Mouse (Mus musculus) kidney, embryonic 16.5 days (tissue): ENCODE data around the gene Rap1gap. TPM values are rescaled to one million over a fixed set of nuclear protein-coding genes. Genes with fewer than 3 reads are reported as not detected.

Experiments used
- ATAC-seq: fragments of 200-750 bp; cut with Nextera tagmentation; 2 replicates; pipeline ENCODE4 v1.8.0; 2017; ENCODE audit warnings: moderate TSS enrichment; ENCODE audit not compliant: low FRiP score, low TSS enrichment
- H3K27ac ChIP-seq: fragments of 300-500 bp; sonication (generic); 2 replicates; pipeline ENCODE4 v1.5.1; 2014; ENCODE audit warnings: low read length
- H3K27me3 ChIP-seq: fragments of 300-500 bp; sonication (generic); 2 replicates; pipeline ENCODE4 v1.6.1; 2014; ENCODE audit warnings: low read length, control low read depth, mixed read lengths; ENCODE audit not compliant: insufficient read depth
- H3K36me3 ChIP-seq: fragments of 300-500 bp; sonication (generic); 2 replicates; pipeline ENCODE4 v1.6.1; 2014; ENCODE audit warnings: low read length, control low read depth, mixed read lengths; ENCODE audit not compliant: insufficient read depth
- H3K4me1 ChIP-seq: fragments of 300-500 bp; sonication (generic); 2 replicates; pipeline ENCODE4 v1.6.1; 2014; ENCODE audit warnings: low read length, control low read depth, mixed read lengths; ENCODE audit not compliant: insufficient read depth
- H3K4me2 ChIP-seq: fragments of 300-500 bp; sonication (generic); replicated peaks from 2 replicates; pipeline ENCODE4 v1.6.1; 2014; ENCODE audit warnings: low read depth, low read length
- H3K4me3 ChIP-seq: fragments of 300-500 bp; sonication (generic); 2 replicates; pipeline ENCODE4 v1.5.1; 2014; ENCODE audit warnings: mild to moderate bottlenecking, low read length
- H3K9ac ChIP-seq: fragments of 300-500 bp; sonication (generic); replicated peaks from 2 replicates; pipeline ENCODE4 v1.6.1; 2014; ENCODE audit warnings: low read length
- H3K9me3 ChIP-seq: fragments of 300-500 bp; sonication (generic); 2 replicates; pipeline ENCODE4 v1.6.1; 2016; ENCODE audit warnings: low read length, control low read depth
- WGBS: fragments of 180-500 bp; shearing (Covaris S2); extraction: QIAGEN DNeasy Blood & Tissue Kit; methylation state at CpG from one replicate; pipeline ENCODE4 v1.1.7; 2014; 5-methylcytosine and 5-hydroxymethylcytosine counted together
- polyA plus RNA-seq: library from polyadenylated mRNA; unstranded; fragments of >200 nt; fragmentation: Nextera tagmentation; extraction: Ambion mirVana; gene quantifications from 2 replicates; pipeline ENCODE4 v1.2.1, GENCODE M21; 2015

The Rap1gap gene
- polyA plus RNA-seq, 1 experiment from 2014 or later = 22.0 TPM

DNA sequence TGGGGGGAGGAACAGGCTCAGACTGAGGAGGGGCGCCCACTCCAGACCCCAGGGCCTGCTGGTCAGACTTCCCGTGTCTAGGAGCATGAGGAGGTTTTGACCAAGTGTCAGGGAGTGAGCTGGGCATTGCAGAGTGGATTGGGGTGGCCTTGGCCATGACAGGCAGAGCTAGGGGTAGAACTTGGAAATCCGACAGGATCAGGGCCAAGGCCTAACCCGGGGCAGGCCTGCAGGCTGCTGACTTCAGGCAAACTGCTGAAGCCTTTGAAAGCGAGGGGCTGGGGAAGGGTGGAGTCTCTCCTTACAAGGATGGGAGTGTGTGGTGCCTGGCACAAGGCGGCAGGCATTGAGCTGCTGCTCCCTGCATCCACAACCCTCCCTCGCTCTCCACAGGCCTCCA, 52.5 kb downstream of the Rap1gap start:
- Histone ChIP-seq H3K27me3 (0 out of 2 replicates have a peak, but pooled peaks cover 2% of the 10 kb centered on the region), H3K4me2 (no peak overlapping the region), H3K27ac (no peak overlapping the region), H3K4me1 (peaks cover 11% of the 10 kb centered on the region), H3K9ac (no peak overlapping the region), H3K36me3 (no peaks in the 10 kb centered on the region), H3K4me3 (no peak overlapping the region), H3K9me3 (no peaks in the 10 kb centered on the region)
- WGBS = 62% methylated on average over 7 of the region's 7 CpGs
- ATAC-seq = no peak

DNA sequence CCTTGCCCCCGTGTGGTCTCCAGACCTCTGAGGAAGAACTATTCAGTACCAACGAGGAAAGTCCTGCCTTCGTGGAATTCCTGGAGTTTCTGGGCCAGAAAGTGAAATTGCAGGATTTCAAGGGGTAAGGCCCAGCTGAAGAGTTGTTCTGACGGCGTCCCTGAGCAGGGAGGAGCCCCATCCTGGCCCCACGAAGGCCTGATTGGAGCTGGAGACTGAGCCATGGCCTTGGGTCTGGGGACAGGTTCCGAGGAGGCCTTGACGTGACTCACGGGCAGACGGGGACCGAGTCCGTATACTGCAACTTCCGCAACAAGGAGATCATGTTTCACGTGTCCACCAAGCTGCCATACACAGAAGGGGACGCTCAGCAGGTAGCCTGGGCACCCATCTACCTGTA, 53.1 kb downstream of the Rap1gap start:
- WGBS = 56% methylated on average over 15 of the region's 15 CpGs
- no peak for ATAC-seq
- no peaks in the 10 kb centered on the region for H3K9me3 ChIP-seq

DNA sequence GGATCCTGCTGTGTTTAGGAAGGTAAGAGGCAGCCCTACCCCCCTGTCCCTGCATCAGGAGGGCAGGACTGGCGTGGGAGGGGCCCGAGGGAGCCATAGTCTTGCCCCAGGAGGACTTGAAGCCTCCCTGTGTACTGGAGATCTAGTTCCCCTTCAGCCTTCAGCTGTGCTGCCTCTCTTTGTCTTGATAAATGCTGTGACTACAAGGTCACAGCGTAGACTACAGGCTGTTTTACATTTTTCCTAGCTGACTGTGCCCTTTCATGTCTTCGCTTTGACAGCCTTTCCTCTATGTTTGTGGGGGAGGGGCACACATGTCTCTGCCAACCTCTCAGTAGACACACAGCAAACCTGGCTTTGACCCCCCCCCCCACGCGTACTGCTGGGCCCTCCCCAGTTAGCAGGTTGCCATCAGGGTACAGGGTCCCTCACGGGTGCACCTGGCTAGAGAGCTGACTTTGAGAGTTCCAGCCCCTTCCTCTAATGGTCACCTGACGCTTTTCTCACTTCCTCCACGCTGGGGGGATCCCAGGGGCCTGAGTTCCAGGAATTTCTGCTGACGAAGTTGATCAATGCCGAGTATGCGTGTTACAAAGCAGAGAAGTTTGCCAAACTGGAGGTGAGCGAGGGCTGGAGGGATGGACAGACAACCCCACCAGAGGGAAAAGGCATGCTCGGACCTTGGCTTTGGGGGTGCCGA, 55.0 kb downstream of the Rap1gap start:
- ATAC-seq = no peak
- Histone ChIP-seq H3K4me3 (no peak overlapping the region), H3K36me3 (no peaks in the 10 kb centered on the region), H3K9ac (peak overlapping the region; percentile 25; the same call in 1 of the 2 replicates), H3K27me3 (peaks cover 9% of the 10 kb centered on the region; the same call in 1 of the 2 replicates), H3K4me2 (no peak overlapping the region), H3K4me1 (peaks cover 15% of the 10 kb centered on the region), H3K9me3 (no peaks in the 10 kb centered on the region), H3K27ac (no peak overlapping the region)
- WGBS = 38% methylated on average over 15 of the region's 15 CpGs

More for the DNA sequence above, 53.1 kb downstream of the Rap1gap start:
- Histone ChIP-seq H3K9ac (no peak overlapping the region), H3K27ac (no peak overlapping the region), H3K4me3 (no peak overlapping the region), H3K4me2 (no peak overlapping the region), H3K27me3 (0 out of 2 replicates have a peak, but pooled peaks cover 2% of the 10 kb centered on the region), H3K36me3 (no peaks in the 10 kb centered on the region), H3K4me1 (peaks cover 11% of the 10 kb centered on the region)

- Histone ChIP-seq H3K4me3 (no peak overlapping the region), H3K36me3 (no peaks in the 10 kb centered on the region), H3K9me3 (no peaks in the 10 kb centered on the region), H3K4me2 (no peak overlapping the region), H3K9ac (no peak overlapping the region), H3K27ac (no peak overlapping the region), H3K4me1 (peaks cover 15% of the 10 kb centered on the region), H3K27me3 (peaks cover 7% of the 10 kb centered on the region; the same call in 1 of the 2 replicates)
- no peak for ATAC-seq
- 59% methylated on average over 15 of the region's 15 CpGs for WGBS
These were observed 57.0 kb downstream of the Rap1gap start for GRCm38 (mm10) chr4:137721563-137721962.

DNA sequence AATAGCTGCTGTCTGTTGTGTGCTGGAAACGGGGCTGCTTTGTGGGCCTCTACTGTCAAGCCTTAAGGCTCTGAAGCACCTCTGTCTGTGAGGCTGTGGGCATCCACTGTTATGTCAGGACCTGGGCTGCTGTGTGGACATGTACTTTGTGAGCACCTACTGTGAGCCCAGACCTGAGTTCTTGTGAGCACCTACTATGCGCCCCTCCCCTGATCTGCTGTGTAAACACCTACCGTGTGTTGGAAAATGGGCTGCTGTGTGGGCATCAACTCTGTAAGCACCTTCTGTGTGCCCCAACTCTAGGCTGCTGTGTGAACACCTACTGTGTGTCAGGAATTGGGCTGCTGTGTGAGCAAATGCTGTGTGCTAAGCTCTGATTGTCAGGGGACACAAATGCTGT, 57.7 kb downstream of the Rap1gap start:
- no peak overlapping the region for H3K27ac ChIP-seq
- H3K9me3 ChIP-seq = no peaks in the 10 kb centered on the region
- H3K9ac ChIP-seq = no peak overlapping the region
- no peak overlapping the region for H3K4me3 ChIP-seq
- H3K27me3 ChIP-seq = peaks cover 7% of the 10 kb centered on the region; the same call in 1 of the 2 replicates
- no peak overlapping the region for H3K4me2 ChIP-seq
- no peak for ATAC-seq
- H3K4me1 ChIP-seq = peaks cover 15% of the 10 kb centered on the region
- 81% methylated on average over 3 of the region's 3 CpGs for WGBS
- no peaks in the 10 kb centered on the region for H3K36me3 ChIP-seq

GRCm38 (mm10) chr4:137722692-137723427, 58.3 kb downstream of the Rap1gap start:
- no peak overlapping the region for H3K4me3 ChIP-seq
- no peak overlapping the region for H3K4me2 ChIP-seq
- 27% methylated on average over 12 of the region's 12 CpGs for WGBS
- no peak overlapping the region for H3K9ac ChIP-seq
- no peaks in the 10 kb centered on the region for H3K9me3 ChIP-seq
- ATAC-seq = 0 out of 2 replicates have a peak, but pooled peaks have one; percentile 12
- H3K4me1 ChIP-seq = peaks cover 18% of the 10 kb centered on the region
- H3K27me3 ChIP-seq = peaks cover 8% of the 10 kb centered on the region; the same call in 1 of the 2 replicates
- no peaks in the 10 kb centered on the region for H3K36me3 ChIP-seq
- no peak overlapping the region for H3K27ac ChIP-seq

- H3K9ac ChIP-seq = 0 out of 2 replicates have a peak overlapping the region, but pooled peaks have one; percentile 23
- H3K36me3 ChIP-seq = no peaks in the 10 kb centered on the region
- peak overlapping the region; percentile 12; the same call in 1 of the 2 replicates for H3K4me3 ChIP-seq
- peaks cover 19% of the 10 kb centered on the region for H3K4me1 ChIP-seq
- H3K4me2 ChIP-seq = peak overlapping the region; percentile 43
- H3K27ac ChIP-seq = no peak overlapping the region
- H3K9me3 ChIP-seq = no peaks in the 10 kb centered on the region
- H3K27me3 ChIP-seq = peaks cover 15% of the 10 kb centered on the region
- 44% methylated on average over 25 of the region's 25 CpGs for WGBS
- no peak for ATAC-seq
These were observed 59.0 kb downstream of the Rap1gap start for GRCm38 (mm10) chr4:137723527-137723926.

GRCm38 (mm10) chr4:137724212-137724611, 59.7 kb downstream of the Rap1gap start:
- Histone ChIP-seq H3K4me3 (no peak overlapping the region), H3K27me3 (peaks cover 22% of the 10 kb centered on the region)
- WGBS = 46% methylated on average over 11 of the region's 11 CpGs

GRCm38 (mm10) chr4:137724766-137725165, 60.2 kb downstream of the Rap1gap start:
- no peak overlapping the region for H3K4me2 ChIP-seq
- whole genome bisulfite sequencing = 49% methylated on average over 8 of the region's 8 CpGs
- no peak overlapping the region for H3K27ac ChIP-seq
- no peak overlapping the region for H3K9ac ChIP-seq
- no peaks in the 10 kb centered on the region for H3K36me3 ChIP-seq
- ATAC-seq = no peak
- peaks cover 16% of the 10 kb centered on the region for H3K4me1 ChIP-seq
- H3K4me3 ChIP-seq = no peak overlapping the region
- H3K9me3 ChIP-seq = no peaks in the 10 kb centered on the region
- H3K27me3 ChIP-seq = peaks cover 27% of the 10 kb centered on the region

More at GRCm38 (mm10) chr4:137724212-137724611, 59.7 kb downstream of the Rap1gap start:
- Histone ChIP-seq H3K4me1 (peaks cover 20% of the 10 kb centered on the region), H3K9me3 (no peaks in the 10 kb centered on the region), H3K36me3 (no peaks in the 10 kb centered on the region), H3K9ac (peak overlapping the region; percentile 12; the same call in 1 of the 2 replicates), H3K27ac (no peak overlapping the region), H3K4me2 (peak overlapping the region; percentile 43; the same call in 1 of the 2 replicates)
- no peak for ATAC-seq
